Mouse (Mus musculus) CH12F3 (cell line): Measurements from ENCODE around the gene Dsp.

Source experiments
- in situ Hi-C: fragments of 300-500 bp; cut with MboI; formaldehyde crosslinking; loops from 2 replicates; pipeline ENCODE4 v1.14.3; 2020; ENCODE audit warnings: low sequenced_read_pairs

Gene Dsp

GRCm38 (mm10) chr13:38170707-38171144, 19.6 kb downstream of the Dsp start:
- in situ Hi-C loops, result no loop called here

DNA sequence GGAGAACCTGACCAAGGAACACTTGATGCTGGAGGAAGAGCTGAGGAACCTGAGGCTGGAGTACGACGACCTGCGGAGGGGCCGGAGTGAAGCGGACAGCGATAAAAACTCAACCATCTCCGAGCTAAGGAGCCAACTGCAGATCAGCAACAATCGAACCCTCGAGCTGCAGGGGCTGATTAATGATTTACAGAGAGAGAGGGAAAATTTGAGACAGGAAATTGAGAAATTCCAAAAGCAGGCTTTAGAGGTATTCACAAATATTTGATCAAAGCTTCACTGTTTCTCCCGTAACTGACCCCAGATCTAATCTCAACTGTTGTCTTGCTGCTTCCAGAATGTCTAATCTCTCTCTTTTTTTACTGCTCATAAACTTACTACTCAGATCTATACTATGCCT, 42.3 kb downstream of the Dsp start:
- in situ Hi-C loops, result no loop called here

- in situ Hi-C loops, result no loop called here
Measured at GRCm38 (mm10) chr13:38201413-38201812, 50.3 kb downstream of the Dsp start.

DNA sequence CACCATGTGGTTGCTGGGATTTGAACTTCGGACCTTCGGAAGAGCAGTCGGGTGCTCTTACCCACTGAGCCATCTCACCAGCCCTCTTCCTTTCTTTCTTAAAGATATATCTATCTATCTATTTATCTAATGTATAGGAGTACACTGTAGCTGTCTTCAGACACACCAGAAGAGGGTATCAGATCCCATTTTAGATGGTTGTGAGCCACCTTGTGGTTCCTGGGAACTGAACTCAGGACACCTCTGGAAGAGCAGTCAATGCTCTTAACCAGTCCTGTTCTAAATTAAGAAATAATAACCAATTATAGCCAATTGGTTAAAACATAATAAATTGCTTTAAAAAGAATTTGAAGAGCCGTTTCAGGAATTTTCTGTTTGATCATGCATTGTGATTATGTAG, 53.1 kb downstream of the Dsp start:
- in situ Hi-C loops, result no loop called here

GRCm38 (mm10) chr13:38204702-38205482, 53.8 kb downstream of the Dsp start, which contains the start of gene Snrnp48:
Gene Snrnp48 (plus strand): TSS chr13:38204938.
- in situ Hi-C loops, result no loop called here

GRCm38 (mm10) chr13:38211122-38211521, 60.0 kb downstream of the Dsp start:
- in situ Hi-C loops, result loop anchor here (10.0 kb wide), 1 partner anchor 146 kb away; no protein-coding TSS in a partner anchor

- in situ Hi-C loops, result loop anchor here (10.0 kb wide), 1 partner anchor 154 kb away; no protein-coding TSS in a partner anchor
Measured at GRCm38 (mm10) chr13:38218686-38219085, 67.6 kb downstream of the Dsp start.

DNA sequence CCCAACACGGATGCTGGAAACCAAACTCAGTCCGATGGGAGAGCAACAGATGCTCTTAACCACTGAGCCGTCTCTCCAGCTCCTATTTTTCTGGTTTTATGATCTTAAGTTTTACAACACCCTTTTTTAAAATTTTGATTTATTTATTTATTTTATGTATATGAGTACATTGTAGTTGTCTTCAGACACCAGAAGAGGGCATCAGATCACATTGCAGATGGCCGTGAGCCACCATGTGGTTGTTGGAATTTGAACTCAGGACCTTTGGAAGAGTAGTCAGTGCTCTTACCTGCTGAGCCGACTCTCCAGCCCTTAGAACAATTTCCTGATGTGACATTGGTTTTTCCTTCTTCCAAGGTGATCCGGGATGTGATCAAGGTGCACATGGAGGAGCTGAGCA, 69.2 kb downstream of the Dsp start:
- in situ Hi-C loops, result no loop called here

DNA sequence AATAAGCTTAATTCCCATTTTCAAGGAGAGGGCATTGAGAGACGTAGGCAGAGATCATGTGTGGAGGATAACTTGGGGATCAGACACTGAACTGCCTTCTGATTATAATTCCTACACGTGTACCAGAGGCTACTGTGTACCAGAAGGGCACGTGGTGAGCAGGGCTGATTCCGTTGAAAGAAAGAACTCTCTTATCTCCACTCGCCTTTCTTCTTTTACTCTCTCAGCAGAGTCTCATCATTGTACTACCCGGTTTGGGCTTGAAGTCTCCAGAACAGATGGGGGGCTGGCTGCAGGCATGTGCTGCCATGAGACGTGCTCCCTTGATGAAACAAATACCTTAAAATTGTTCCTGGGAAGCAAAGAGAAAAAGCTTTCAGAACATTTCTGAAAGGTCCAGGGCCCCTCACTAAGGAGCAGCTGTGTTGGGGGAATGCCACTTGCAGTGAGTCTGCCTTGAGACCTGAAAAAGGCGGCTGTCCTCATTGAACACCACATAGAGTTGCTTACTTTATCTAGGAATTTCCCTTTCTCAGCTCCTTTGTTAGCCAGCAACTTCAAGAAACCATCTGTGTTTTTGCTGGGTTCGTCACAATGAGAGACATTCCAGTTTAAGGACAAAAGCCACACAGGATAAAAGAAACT, 79.2 kb downstream of the Dsp start:
- in situ Hi-C loops, result no loop called here

- in situ Hi-C loops, result no loop called here
Measured at GRCm38 (mm10) chr13:38232411-38232810, 81.3 kb downstream of the Dsp start.

DNA sequence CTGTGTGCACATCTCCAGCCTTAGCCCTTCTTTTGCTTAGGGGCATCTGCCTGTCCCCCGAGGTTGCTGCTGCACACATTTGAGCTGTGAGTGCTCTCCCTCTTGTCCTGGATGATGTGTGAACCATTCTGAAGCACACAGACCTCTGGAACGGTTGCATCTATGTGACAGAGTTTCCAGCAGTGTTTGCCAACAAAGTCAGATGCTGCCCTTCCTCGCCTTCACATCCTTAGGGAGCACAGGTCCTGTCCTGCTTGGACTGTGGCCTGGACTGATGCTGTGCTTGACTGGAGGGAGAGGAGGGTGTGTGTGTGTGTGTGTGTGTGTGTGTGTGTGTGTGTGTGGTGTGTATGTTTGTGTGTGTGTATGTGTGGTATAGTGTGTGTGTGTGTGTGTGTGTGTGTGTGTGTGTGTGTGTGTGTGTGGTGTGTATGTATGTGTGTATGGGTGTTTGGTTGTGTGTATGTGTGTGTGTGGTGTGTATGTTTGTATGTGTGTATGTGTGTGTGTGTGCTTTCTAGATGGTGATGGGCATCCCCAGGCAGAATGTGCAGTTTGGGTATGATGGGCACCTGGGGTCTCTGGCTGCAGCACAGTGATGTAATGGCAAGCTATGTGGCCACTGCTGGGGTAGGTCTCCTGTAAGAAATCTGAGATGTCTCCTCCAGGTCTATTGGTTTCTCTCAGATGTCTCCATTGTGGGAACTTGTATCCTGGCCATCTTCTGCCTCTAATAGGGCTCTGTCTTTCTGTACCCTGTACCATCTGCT, 81.9 kb downstream of the Dsp start:
- in situ Hi-C loops, result no loop called here

DNA sequence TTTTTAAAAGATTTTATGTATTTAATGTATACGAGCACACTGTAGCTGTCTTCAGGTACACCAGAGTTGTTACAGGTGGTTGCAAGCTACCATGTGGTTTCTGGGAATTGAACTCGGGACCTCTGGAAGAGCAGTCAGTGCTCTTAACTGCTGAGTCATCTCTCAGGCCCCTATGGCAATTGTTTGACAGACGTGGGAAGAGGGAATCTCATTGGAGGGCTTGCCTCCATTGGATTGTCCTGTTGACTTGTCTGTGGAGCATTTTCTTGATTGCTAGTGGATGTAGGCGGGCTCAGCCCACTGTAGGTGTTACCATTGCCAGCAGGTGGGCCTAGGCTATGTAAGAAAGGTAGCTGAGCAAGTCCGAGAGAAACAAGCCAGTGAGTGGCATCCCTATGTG, 83.6 kb downstream of the Dsp start:
- in situ Hi-C loops, result no loop called here

- in situ Hi-C loops, result no loop called here
Measured at GRCm38 (mm10) chr13:38235370-38235769, 84.3 kb downstream of the Dsp start.

GRCm38 (mm10) chr13:38248151-38248550, 97.1 kb downstream of the Dsp start:
- in situ Hi-C loops, result no loop called here
